Mouse (Mus musculus) T-helper 1 cell (primary cell): Measurements from ENCODE around the gene Gm10639.

ENCODE experiments used
- in situ Hi-C: fragments of 300-600 bp; cut with MboI, MseI; formaldehyde crosslinking; loops from one replicate; pipeline ENCODE4 v1.15.1; 2025; ENCODE audit warnings: high pct_unique_total_duplicates

The Gm10639 gene

DNA sequence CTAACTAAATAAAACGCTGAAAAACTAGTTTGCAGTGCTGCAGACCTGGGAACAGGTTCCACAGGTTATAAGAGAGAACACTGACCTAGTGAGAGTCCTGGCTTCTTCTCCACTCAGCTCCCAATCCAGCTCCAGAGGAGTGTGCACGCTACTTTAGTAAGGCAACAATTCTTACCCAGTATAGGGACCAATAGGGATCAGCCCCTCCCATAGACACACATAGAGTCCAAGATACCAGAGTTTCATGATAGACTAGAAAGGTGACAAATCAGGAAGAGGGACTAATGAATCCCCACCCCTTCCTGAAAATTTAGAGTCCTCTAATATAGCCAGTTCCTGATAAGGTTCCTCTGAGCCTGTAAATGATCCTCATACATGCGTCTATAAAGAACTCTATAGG lies 57.3 kb downstream of the Gm10639 start:
- in situ Hi-C loops: loop anchor here (5.0 kb wide), 1 partner anchor 55 kb away; no protein-coding TSS in a partner anchor

DNA sequence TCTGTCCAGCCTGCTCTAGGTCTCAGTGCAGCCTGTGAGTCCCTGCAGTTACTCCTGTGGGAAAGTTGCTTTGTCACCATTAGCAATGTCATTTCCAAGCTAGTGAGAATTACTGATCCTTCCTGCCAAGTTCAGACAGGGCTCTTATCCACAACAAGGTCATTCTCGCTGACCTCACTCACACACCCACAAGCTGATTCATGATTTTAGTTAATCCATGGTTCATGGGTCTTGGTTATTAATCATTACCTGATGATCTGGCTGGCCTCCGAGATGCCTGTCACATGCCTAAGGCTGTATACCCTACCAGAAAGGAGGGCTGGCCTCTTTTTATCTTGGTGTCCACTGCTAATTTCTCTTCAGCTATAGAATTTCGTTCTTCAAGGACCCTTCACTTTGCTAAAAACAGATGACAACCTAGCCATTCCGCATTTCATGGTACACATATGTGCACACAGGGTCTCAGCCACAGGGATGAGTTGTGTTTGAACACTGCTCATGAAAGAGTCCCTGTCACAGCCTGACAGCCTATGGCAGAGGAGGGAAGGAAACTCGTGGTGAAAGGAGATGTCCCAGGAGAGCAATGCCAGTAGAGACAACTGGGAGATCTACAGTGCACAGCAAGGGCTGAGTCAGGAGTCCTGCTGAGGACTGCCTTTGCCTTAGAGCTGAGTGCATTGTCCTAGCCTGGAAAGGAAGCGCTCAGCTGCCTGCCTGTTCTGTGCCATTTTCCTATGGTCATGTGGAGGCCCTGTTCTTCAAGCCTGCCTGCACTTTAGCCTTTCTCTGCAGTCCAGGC lies 58.7 kb downstream of the Gm10639 start:
- in situ Hi-C loops: loop anchor here (5.0 kb wide), 1 partner anchor 56 kb away; no protein-coding TSS in a partner anchor

DNA sequence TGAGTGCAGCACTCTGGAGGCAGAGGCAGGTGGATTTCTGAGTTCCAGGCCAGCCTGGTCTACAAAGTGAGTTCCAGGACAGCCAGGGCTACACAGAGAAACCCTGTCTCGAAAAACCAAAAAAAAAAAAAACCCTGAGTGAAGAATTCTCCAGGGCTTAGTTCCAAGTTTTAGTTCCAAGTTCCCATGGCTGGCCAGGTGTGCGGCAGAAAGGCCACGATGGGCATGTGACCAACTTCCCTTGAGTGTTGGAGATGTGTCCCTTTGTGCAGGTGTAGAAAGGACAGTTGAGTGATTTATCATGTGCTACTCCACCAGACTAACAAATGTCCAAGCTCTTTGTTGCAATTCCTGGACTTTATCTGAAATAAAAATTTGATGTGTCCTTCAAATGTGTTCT lies 59.4 kb downstream of the Gm10639 start:
- in situ Hi-C loops: loop anchor here (5.0 kb wide), 1 partner anchor 57 kb away; no protein-coding TSS in a partner anchor

DNA sequence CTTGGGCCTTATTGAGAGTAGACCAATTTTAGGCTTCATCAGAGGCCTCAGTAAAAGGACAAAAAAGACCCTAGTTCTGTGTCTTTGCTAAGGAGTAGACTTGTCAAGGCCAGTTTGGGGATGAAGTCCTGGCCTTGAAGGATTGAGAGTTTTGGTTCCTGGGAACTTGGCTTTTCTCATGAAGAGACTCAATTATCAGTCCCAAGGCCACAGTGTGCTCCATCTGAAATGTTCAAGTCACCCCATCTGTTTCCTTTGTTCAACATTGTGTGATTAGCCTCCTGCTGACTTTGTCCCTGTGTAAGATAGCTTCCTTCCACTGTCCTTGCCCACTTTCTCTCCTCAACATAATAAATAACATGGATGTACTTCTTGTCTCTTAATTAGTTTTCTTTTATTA lies 60.3 kb downstream of the Gm10639 start:
- in situ Hi-C loops: loop anchor here (10.0 kb wide), 1 partner anchor 1045 kb away; no protein-coding TSS in a partner anchor

DNA sequence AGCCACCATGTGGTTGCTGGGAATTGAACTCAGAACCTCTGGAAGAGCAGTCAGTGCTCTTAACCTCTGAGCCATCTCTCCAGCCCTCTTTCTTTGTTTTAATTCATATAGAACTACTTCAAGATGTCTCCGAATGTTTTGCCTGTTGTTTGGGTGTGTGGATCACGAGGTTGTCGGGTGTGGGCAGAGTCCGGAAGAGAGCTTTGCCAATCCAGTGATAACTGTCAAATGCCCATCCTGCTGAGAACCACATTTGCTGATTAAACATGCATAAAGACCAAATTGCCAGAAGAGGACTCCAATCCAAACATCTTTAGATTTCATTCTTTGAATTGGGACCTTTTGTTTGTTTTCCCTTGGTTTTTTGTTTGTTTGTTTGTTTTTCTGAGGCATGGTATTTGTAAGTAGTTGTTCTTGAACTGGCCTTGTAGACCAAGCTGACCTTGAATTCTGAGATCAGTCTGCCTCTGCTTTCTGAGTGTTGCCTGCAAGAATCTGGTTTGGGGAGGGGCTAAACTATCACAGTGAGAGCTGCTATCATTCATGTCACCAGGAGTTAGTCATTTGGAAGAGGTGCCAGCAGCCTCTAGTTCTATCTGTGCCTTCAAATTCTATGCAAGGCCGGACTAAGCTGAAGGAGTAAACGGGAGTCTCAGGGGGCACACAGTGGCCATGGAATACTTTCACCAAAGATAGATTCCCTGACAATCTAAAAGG lies 61.9 kb downstream of the Gm10639 start:
- in situ Hi-C loops: loop anchor here (10.0 kb wide), 1 partner anchor 1047 kb away; no protein-coding TSS in a partner anchor
